Mouse (Mus musculus) midbrain, embryonic 13.5 days (tissue): ENCODE data around the gene Rpl28. TPM values are rescaled to one million over a fixed set of nuclear protein-coding genes. Genes with fewer than 3 reads are reported as not detected.
A peak's percentile ranks its signal among the peaks of the same experiment; 100 is the strongest.
"Not testable (repeated sequence)": the region's sequence is repeated elsewhere in the genome, so short reads cannot be mapped to it uniquely, and the experiment has no call there.

Source experiments
- ATAC-seq: fragments of 200-750 bp; cut with Nextera tagmentation; 2 replicates; pipeline ENCODE4 v1.8.0; 2017; ENCODE audit warnings: mild to moderate bottlenecking, moderate TSS enrichment, moderate library complexity
- H3K27ac ChIP-seq: fragments of 300-500 bp; sonication (generic); 2 replicates; pipeline ENCODE4 v1.5.1; 2015; ENCODE audit warnings: inconsistent platforms, mild to moderate bottlenecking, moderate library complexity
- H3K27me3 ChIP-seq: fragments of 300-500 bp; sonication (generic); 2 replicates; pipeline ENCODE4 v1.6.1; 2015; ENCODE audit warnings: mild to moderate bottlenecking, inconsistent platforms
- H3K36me3 ChIP-seq: fragments of 300-500 bp; sonication (generic); 2 replicates; pipeline ENCODE4 v1.6.1; 2015; ENCODE audit warnings: mild to moderate bottlenecking, inconsistent platforms
- H3K4me1 ChIP-seq: fragments of 300-500 bp; sonication (generic); replicated peaks from 2 replicates; pipeline ENCODE4 v1.6.1; 2015; ENCODE audit warnings: inconsistent platforms
- H3K4me2 ChIP-seq: fragments of 300-500 bp; sonication (generic); replicated peaks from 2 replicates; pipeline ENCODE4 v1.6.1; 2015; ENCODE audit warnings: moderate library complexity, mild to moderate bottlenecking, inconsistent platforms
- H3K4me3 ChIP-seq: fragments of 300-500 bp; sonication (generic); replicated peaks from 2 replicates; pipeline ENCODE4 v1.5.1; 2015; ENCODE audit warnings: mild to moderate bottlenecking, inconsistent platforms
- H3K9ac ChIP-seq: fragments of 300-500 bp; sonication (generic); replicated peaks from 2 replicates; pipeline ENCODE4 v1.6.1; 2015; ENCODE audit warnings: mild to moderate bottlenecking, inconsistent platforms
- H3K9me3 ChIP-seq: fragments of 300-500 bp; sonication (generic); 2 replicates; pipeline ENCODE4 v1.6.1; 2016; ENCODE audit warnings: mild to moderate bottlenecking, inconsistent platforms
- WGBS: fragments of 180-500 bp; shearing (Covaris S2); methylation state at CpG from one replicate; pipeline ENCODE4 v1.1.7; 2015; 5-methylcytosine and 5-hydroxymethylcytosine counted together
- polyA plus RNA-seq: library from polyadenylated mRNA; unstranded; fragments of >200 nt; fragmentation: Nextera tagmentation; extraction: Ambion mirVana; gene quantifications from 2 replicates; pipeline ENCODE4 v1.2.1, GENCODE M21; 2015

The Rpl28 gene
- polyA plus RNA-seq, 1 experiment from 2014 or later, result 265 TPM

GRCm38 (mm10) chr7:4816559-4816958, 23.9 kb downstream of the Rpl28 start:
- H3K4me2 ChIP-seq, result no peak overlapping the region
- no peak overlapping the region for H3K4me3 ChIP-seq
- no peaks in the 10 kb centered on the region for H3K9me3 ChIP-seq
- no peak overlapping the region for H3K27ac ChIP-seq
- H3K27me3 ChIP-seq, result no peaks in the 10 kb centered on the region
- no peaks in the 10 kb centered on the region for H3K36me3 ChIP-seq
- no peak for ATAC-seq
- H3K9ac ChIP-seq, result no peak overlapping the region
- peaks cover 8% of the 10 kb centered on the region for H3K4me1 ChIP-seq

- not testable (repeated sequence) for H3K4me1 ChIP-seq, H3K36me3 ChIP-seq, ATAC-seq, H3K9ac ChIP-seq, H3K4me2 ChIP-seq, H3K27ac ChIP-seq, H3K4me3 ChIP-seq, H3K9me3 ChIP-seq, H3K27me3 ChIP-seq
- WGBS, result 91% methylated on average over 7 of the region's 7 CpGs
Observed at GRCm38 (mm10) chr7:4820925-4821324, 28.3 kb downstream of the Rpl28 start.

DNA sequence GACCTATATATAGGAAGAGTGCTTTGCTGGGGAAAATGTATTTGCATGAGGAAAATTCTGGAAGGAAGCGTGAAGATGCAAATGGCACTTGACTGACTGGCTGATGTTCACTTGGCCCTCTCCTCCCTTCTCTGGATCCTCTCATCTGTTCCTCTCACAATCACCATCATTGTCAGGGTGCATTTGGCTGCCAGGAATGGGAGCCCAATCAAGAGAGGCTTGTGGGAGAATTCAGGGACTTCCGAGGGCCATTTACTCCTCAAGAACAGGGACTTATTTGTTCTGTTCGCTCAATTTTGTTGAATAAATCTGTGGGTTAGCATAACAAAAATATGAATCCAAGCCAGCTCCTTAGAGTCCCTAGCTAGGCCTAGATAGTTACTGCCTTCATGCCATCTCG, 29.0 kb downstream of the Rpl28 start:
- Histone ChIP-seq H3K27ac (no peak overlapping the region), H3K27me3 (no peaks in the 10 kb centered on the region), H3K9ac (no peak overlapping the region), H3K36me3 (peaks cover 4% of the 10 kb centered on the region; the same call in 1 of the 2 replicates), H3K4me3 (no peak overlapping the region), H3K4me2 (no peak overlapping the region), H3K4me1 (no peaks in the 10 kb centered on the region), H3K9me3 (no peaks in the 10 kb centered on the region)
- ATAC-seq, result no peak
- WGBS, result 83% methylated on average over 4 of the region's 4 CpGs

DNA sequence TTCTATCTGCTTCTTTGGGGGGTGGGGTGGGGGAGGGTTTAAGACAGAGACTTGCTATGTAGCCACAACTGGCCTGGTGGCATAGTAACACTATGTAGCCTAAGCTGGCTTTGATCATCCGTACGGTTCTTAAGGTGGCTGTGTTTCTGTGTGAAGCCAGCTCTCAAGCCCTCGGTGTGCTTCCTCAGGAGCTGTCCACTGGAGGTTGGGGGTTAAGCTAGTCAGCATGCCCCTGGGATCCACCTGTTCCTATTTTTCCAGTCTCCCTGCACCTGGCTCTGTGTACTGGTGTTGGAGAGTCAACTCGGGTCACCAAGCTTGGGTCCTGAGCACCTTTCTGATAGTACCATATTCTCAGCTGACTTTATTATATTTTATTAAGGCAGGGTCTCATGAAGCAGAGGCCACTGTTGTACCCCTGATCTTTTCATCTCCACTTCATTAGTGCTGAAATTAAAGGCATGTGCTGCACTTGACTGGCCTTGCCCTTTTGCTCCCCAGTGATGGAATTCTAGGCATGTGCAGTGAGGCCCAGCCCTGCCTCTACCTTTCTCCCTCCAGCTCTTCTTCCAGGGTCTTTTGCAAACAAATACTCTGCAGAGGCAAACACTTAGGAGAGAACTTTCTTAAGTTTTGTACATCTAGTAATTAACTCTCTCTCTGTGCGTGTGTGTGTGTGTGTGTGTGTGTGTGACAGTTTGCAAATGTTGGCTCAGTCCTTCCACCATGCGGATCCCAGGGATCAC, 29.7 kb downstream of the Rpl28 start:
- H3K4me2 ChIP-seq, result no peak overlapping the region
- no peak for ATAC-seq
- no peaks in the 10 kb centered on the region for H3K9me3 ChIP-seq
- no peak overlapping the region for H3K27ac ChIP-seq
- no peaks in the 10 kb centered on the region for H3K4me1 ChIP-seq
- no peaks in the 10 kb centered on the region for H3K27me3 ChIP-seq
- no peak overlapping the region for H3K4me3 ChIP-seq
- 70% methylated on average over 6 of the region's 6 CpGs for WGBS
- no peak overlapping the region for H3K9ac ChIP-seq
- H3K36me3 ChIP-seq, result peaks cover 6% of the 10 kb centered on the region; the same call in 1 of the 2 replicates

GRCm38 (mm10) chr7:4825365-4825764, 32.7 kb downstream of the Rpl28 start:
- Histone ChIP-seq H3K9ac (no peak overlapping the region), H3K4me1 (no peaks in the 10 kb centered on the region), H3K4me3 (no peak overlapping the region), H3K9me3 (no peaks in the 10 kb centered on the region), H3K27me3 (peaks cover 14% of the 10 kb centered on the region), H3K36me3 (peaks cover 34% of the 10 kb centered on the region), H3K27ac (no peak overlapping the region), H3K4me2 (no peak overlapping the region)
- ATAC-seq, result no peak
- 60% methylated on average over 4 of the region's 4 CpGs for WGBS

DNA sequence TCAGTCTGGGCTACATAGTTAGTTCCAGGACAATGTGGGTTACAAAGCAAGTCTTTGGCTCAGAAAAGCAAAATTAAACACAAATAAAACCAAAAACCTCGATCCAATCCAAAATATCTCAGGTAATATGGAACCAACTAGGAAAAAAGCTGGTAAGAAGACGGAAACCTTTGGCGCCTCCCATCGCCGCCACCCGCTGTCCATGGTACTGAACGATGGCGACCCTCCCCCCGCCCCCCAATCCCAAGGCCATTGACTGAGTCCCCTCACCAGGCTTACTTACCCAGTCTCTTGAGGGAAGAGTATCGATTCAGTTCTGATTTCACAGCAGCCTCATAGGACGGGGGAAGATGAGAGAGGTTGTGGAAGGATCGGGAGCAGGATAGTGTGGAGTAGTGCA, 37.8 kb downstream of the Rpl28 start:
- Histone ChIP-seq H3K27ac (no peak overlapping the region), H3K9me3 (no peaks in the 10 kb centered on the region), H3K36me3 (peaks cover 37% of the 10 kb centered on the region), H3K27me3 (peaks cover 47% of the 10 kb centered on the region), H3K4me2 (no peak overlapping the region), H3K9ac (no peak overlapping the region), H3K4me1 (peaks cover 3% of the 10 kb centered on the region; the same call in 1 of the 2 replicates), H3K4me3 (no peak overlapping the region)
- ATAC-seq, result no peak
- 8% methylated on average over 12 of the region's 12 CpGs for WGBS

DNA sequence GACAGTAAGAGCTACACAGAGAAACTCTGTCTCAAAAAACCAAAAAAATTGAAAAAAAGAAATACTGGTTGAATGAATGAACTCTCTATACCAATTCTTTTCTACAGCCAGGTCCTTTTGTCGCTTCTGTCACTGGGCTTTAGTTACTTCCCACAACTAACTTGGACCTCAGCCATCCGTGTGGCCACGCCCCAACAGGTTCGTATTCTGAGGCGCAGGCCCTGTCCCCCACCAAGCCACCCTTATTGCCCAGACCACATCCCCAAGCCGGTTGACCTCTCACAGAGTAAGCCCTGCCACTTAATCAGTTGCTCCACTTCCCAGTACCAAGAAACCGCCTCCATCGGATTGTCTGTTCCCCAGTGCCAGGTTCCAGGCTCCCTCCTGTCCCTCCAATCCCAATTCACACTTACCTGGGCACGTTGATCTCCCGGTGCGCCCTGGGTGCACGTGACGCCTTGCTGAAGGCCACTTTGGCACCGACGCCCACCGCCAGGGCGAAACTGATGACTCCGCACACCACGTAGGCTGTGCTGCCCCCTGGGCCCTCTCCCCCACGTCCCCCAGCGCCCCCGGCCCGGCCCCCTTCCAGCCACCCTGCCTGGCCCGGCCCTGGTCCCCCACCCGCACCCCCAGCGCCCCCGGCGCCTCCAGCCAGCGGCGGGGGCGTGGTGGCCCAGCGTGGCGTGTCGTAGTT, 43.1 kb downstream of the Rpl28 start:
- peak; percentile 78; the same call in 1 of the 2 replicates for ATAC-seq
- Histone ChIP-seq H3K4me1 (peaks cover 15% of the 10 kb centered on the region), H3K27ac (peak overlapping the region; percentile 89), H3K9me3 (no peaks in the 10 kb centered on the region), H3K9ac (peak overlapping the region; percentile 84), H3K36me3 (peaks cover 3% of the 10 kb centered on the region; the same call in 1 of the 2 replicates), H3K4me3 (peak overlapping the region; percentile 57), H3K27me3 (peaks cover 56% of the 10 kb centered on the region), H3K4me2 (peak overlapping the region; percentile 76)
- 7% methylated on average over 29 of the region's 34 CpGs for WGBS

DNA sequence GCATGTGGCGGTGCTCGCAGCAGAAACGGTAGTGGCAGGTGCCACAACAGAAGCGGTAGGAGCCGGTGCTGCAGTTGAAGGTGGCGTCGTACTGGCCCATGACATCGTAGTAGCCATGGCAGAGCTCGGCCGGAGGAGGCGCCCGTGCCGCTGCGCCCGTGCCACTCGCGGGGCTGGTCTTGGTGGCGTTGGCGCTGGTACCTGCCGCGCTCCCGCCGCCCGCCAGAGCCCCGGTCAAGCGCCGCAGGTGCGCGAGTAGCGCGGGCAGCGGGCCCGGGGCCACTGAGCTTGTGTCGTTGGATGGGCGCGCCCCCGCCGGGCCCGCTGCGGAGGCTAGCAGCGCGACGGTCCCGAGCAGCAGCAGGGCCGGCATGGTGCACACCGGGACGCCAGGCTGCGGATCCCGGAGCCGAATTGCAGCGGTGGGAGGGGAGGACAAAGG, 43.7 kb downstream of the Rpl28 start:
- Histone ChIP-seq H3K27me3 (peaks cover 51% of the 10 kb centered on the region), H3K9me3 (no peaks in the 10 kb centered on the region), H3K27ac (peak overlapping the region; percentile 89), H3K4me1 (peaks cover 15% of the 10 kb centered on the region), H3K9ac (peak overlapping the region; percentile 84), H3K4me3 (peak overlapping the region; percentile 57), H3K36me3 (peaks cover 3% of the 10 kb centered on the region; the same call in 1 of the 2 replicates), H3K4me2 (peak overlapping the region; percentile 76)
- ATAC-seq, result peak; percentile 94
- under 1% methylated on average over 46 of the region's 51 CpGs for WGBS

DNA sequence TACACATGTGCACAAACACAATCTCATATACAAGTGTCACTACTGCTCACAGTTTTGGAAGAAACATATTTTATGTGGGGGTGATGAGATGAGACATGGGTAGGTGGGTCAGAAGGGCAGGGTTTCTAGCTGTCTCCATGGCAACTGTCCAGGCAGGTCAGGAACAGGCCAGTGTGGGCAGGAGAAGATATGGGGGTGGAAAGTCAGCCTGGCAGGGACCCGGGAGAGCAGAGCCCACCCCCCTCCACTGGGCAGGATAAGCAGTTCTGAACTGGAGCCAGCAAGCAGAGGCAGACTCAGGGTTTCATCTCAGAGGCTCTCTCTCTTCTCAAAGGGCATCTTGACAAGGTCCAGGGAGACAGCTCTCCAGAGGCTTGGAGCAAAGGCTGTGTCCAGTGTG, 45.0 kb downstream of the Rpl28 start:
- Histone ChIP-seq H3K9ac (no peak overlapping the region), H3K4me2 (no peak overlapping the region), H3K27me3 (peaks cover 56% of the 10 kb centered on the region), H3K27ac (no peak overlapping the region), H3K36me3 (peaks cover 3% of the 10 kb centered on the region; the same call in 1 of the 2 replicates), H3K4me1 (peaks cover 27% of the 10 kb centered on the region), H3K9me3 (no peaks in the 10 kb centered on the region), H3K4me3 (no peak overlapping the region)
- WGBS, result 22% methylated on average over 1 of the region's 1 CpGs
- ATAC-seq, result no peak

GRCm38 (mm10) chr7:4842077-4842476, 49.4 kb downstream of the Rpl28 start:
- Histone ChIP-seq H3K27ac (peak overlapping the region; percentile 84), H3K27me3 (peaks cover 55% of the 10 kb centered on the region), H3K4me1 (peaks cover 41% of the 10 kb centered on the region), H3K4me2 (peak overlapping the region; percentile 88), H3K9me3 (no peaks in the 10 kb centered on the region), H3K36me3 (no peaks in the 10 kb centered on the region), H3K9ac (peak overlapping the region; percentile 49), H3K4me3 (peak overlapping the region; percentile 64)
- ATAC-seq, result no peak
- 43% methylated on average over 5 of the region's 5 CpGs for WGBS

- H3K4me2 ChIP-seq, result peak overlapping the region; percentile 88
- H3K9me3 ChIP-seq, result no peaks in the 10 kb centered on the region
- peak overlapping the region; percentile 76 for H3K9ac ChIP-seq
- H3K4me3 ChIP-seq, result peak overlapping the region; percentile 64
- peak overlapping the region; percentile 84 for H3K27ac ChIP-seq
- ATAC-seq, result peak; percentile 55
- WGBS, result under 1% methylated on average over 16 of the region's 16 CpGs
- no peaks in the 10 kb centered on the region for H3K36me3 ChIP-seq
- H3K4me1 ChIP-seq, result peaks cover 40% of the 10 kb centered on the region
- H3K27me3 ChIP-seq, result peaks cover 55% of the 10 kb centered on the region
Observed at GRCm38 (mm10) chr7:4842634-4843131, 50.0 kb downstream of the Rpl28 start.

DNA sequence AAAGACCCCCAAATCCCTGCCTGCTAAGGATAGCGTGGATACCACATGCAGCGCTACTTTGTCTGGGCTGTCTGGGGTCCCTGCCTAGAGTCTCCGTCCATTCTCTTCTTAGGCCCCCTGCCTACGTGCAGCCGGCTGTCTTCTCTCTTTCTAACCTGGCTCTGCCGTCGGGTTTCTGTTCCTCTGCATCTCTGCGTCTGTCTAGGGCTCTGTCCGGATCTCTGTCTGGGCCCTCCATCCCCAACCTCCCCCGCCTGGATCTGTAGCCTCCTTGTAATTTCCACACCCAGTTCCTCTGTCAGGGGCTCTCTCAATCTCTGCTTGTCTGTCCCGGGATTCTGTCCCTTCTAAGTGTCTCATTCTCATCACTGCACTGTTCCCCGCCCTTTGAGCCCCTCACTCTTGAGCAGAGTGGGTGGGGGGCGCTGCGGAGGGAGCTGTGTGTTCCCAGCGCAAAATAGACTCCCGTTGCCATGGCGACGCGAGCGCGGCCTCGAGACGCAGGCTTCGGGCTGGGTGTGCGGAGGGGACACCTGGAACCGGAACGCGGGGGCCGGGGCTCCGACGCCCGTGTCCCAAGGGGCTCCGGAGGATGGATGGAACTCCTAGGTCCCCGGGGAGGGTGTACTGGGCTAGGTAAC, 51.0 kb downstream of the Rpl28 start:
- peak overlapping the region; percentile 84 for H3K27ac ChIP-seq
- H3K9me3 ChIP-seq, result no peaks in the 10 kb centered on the region
- peak overlapping the region; percentile 88 for H3K4me2 ChIP-seq
- H3K9ac ChIP-seq, result peak overlapping the region; percentile 76
- no peaks in the 10 kb centered on the region for H3K36me3 ChIP-seq
- peak overlapping the region; percentile 64 for H3K4me3 ChIP-seq
- peaks cover 48% of the 10 kb centered on the region for H3K27me3 ChIP-seq
- H3K4me1 ChIP-seq, result peaks cover 36% of the 10 kb centered on the region
- WGBS, result under 1% methylated on average over 34 of the region's 34 CpGs
- ATAC-seq, result peak; percentile 57
